Mouse (Mus musculus) bone marrow macrophage, adult 2 months (primary cell): ENCODE results near the gene Nmrk2. TPM values are rescaled to one million over a fixed set of nuclear protein-coding genes. Genes with fewer than 3 reads are reported as not detected.

ENCODE experiments used
- H3K27ac ChIP-seq: 2 replicates; pipeline ENCODE4 v1.5.1; 2012; ENCODE audit warnings: low read depth, low read length; ENCODE audit not compliant: insufficient read depth
- H3K4me1 ChIP-seq: 2 replicates; pipeline ENCODE4 v1.6.1; 2012; ENCODE audit warnings: low read length; ENCODE audit not compliant: control insufficient read depth, insufficient read depth
- H3K4me3 ChIP-seq: 2 replicates; pipeline ENCODE4 v1.5.1; 2012; ENCODE audit warnings: mild to moderate bottlenecking, low read length, moderate library complexity; ENCODE audit not compliant: insufficient read depth
- CTCF ChIP-seq: IDR thresholded peaks from 2 replicates; pipeline ENCODE4 v1.5.1; 2012; ENCODE audit warnings: low read depth, mild to moderate bottlenecking, low read length, moderate library complexity
- POLR2A ChIP-seq: IDR thresholded peaks from 2 replicates; pipeline ENCODE4 v1.6.1; 2012; ENCODE audit warnings: mild to moderate bottlenecking, low read depth, low read length, borderline replicate concordance
- polyA plus RNA-seq: library from polyadenylated mRNA; stranded (reverse); fragments of >200 nt; gene quantifications from 2 replicates; pipeline ENCODE4 v1.2.4, GENCODE M21; 2012; ENCODE audit not compliant: missing spikeins, insufficient read depth, insufficient read length

Gene Nmrk2
- polyA plus RNA-seq, 1 experiment = not detected

DNA sequence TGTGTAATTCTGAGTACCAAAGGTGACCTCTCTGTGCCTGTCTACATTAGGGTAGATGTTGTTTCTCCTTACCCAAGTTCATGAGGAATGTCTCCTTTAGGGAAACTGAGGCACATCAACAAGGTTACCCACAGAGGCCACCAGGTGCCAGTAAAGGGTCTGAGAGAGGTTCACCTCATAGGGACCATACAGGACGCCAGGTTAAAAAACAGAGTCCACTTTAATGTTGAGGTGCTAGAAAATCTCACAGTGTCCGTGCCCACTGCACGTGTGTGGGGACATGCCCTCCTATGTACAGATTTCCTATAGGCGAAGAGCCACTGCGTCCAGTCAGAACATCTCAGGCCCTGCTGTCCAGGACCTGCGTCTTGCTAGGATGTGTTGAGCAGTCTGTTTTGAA lies 2.9 kb downstream of the Nmrk2 start:
- Histone ChIP-seq H3K4me1 (no peaks in the 10 kb centered on the region), H3K27ac (no peak overlapping the region), H3K4me3 (no peak overlapping the region)
- TF ChIP-seq CTCF (no peak), POLR2A (no peak)

DNA sequence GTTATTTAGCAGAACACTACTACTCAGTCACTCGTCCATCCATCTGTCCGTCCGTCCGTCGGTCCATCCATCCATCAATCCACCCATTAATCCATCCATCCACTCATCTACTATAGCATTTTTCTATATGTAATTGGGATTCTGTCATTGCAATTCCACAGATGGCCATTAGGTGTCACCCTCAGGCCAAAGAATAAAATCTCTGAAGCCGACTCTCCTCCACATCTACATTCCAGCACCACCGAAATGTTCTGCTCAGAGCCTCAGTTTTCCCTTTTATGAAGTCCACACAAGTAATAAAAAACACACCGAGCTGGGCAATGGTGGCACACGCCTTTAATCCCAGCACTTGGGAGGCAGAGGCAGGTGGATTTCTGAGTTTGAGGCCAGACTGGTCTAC lies 3.6 kb downstream of the Nmrk2 start:
- TF ChIP-seq POLR2A (no peak), CTCF (no peak)
- Histone ChIP-seq H3K4me3 (no peak overlapping the region), H3K27ac (no peak overlapping the region), H3K4me1 (no peaks in the 10 kb centered on the region; the same call in 1 of the 2 replicates)

DNA sequence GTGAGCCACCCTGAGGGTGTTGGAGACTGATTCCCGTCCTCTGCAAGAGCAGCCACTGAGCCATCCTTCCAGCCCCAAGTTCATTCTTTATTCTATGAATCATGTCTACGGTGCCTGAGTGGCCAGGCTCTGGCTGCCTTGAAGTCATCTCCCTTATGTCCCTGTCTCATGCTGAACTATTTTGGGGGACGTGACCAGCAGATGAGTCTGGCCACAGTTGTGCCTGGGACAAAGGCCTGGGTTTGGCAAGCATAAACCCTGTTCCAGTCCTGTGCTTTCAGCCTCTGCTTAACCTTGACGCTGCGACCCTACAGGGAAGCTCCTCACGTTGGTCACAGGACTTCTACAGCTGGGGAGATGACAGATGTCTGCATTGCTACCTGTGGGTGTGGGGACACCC lies 4.5 kb downstream of the Nmrk2 start:
- Histone ChIP-seq H3K4me1 (no peaks in the 10 kb centered on the region; the same call in 1 of the 2 replicates), H3K27ac (no peak overlapping the region), H3K4me3 (no peak overlapping the region)
- no peak for TF ChIP-seq POLR2A
- TF ChIP-seq CTCF = no peak

DNA sequence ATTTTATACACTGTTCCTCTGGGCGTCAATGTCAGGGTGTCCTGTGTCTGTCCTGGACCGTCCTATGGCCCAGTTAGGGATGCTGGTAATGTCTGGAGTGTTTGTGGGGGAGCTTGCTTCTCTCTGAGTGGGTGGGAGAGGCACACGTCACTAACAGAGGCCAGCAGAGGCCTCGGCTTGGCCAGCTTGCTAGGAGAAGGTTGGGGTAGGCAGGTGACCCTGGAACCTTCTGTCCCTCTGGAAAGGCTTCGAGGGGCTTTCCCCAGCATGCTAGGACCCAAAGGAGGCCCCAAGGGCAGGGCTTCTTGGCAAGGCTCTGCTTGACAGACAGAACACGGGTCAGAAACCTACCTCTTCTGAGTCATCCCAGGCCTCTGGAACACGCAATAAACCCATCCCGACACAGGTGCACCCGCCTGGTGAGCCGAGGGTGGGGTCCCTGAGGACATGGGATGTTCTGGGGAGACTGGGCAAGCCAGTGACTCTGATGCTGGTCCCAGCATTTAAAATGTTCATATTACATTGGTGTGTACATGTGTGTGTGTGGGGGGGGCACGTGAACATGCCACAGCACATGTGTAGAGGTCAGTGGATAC lies 5.3 kb downstream of the Nmrk2 start:
- TF ChIP-seq CTCF = no peak
- TF ChIP-seq POLR2A = no peak
- H3K4me1 ChIP-seq = peaks cover 5% of the 10 kb centered on the region
- H3K4me3 ChIP-seq = no peak overlapping the region
- H3K27ac ChIP-seq = no peak overlapping the region

DNA sequence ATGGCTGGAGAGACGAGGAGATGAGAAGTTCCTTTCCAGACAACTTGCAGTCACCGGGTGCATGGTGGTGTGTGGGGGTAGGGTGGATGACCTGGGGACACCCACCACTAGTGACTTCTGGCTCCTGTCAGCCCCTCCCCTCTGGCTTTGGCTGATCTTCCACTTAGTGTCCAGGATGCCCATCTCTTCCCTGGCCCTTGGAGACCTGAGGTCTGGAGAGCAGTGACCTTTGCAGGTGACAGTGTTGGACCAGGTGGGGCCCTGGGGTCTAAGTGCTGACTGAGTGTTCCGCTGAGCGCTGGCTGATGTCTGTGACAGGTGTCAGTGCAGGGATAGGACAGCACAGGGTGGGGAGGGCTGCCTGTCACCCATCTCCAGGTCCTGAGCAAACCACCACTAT lies 6.6 kb downstream of the Nmrk2 start:
- peaks cover 15% of the 10 kb centered on the region for H3K4me1 ChIP-seq
- no peak overlapping the region for H3K4me3 ChIP-seq
- TF ChIP-seq POLR2A (no peak), CTCF (no peak)
- H3K27ac ChIP-seq = no peak overlapping the region

DNA sequence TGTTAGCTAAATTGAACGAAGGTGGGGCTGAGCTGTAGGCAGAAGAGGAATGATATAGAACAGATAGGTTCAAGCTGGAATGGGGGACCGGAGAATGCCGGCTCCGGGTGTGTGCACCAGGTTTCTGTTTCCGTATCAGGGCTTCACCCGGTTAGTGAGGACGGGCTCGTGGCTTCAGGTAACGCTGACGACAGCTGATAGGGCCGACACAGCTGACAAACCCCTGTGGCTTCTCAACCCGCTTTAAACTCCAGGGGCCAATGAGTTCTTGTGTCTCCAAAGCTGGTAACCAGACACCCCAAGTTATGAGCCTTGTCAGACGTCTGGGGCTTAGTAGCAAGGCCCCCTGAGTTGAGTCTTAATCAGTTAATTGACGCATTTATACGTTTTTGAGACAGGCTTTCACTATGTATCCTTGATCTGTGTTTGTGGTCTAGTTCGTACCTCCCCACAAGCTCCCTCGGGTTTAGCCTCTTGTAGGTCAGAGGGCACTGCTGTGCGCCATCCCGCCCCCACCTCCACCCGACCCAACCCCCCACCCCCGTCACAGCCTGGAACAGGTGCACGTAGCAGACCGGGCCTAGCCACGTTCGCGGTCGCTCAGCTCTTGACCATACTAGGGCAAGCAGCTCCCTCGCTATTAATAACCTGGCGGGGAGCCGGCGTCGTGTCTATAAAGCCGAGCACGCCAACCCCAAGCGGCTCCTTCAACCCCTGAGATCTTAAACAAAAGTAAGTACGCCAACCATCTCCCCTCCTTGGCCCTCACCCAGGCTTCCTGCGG lies 7.7 kb downstream of the Nmrk2 start:
- Histone ChIP-seq H3K4me1 (peaks cover 15% of the 10 kb centered on the region), H3K4me3 (no peak overlapping the region), H3K27ac (no peak overlapping the region)
- no peak for TF ChIP-seq CTCF
- TF ChIP-seq POLR2A = no peak

DNA sequence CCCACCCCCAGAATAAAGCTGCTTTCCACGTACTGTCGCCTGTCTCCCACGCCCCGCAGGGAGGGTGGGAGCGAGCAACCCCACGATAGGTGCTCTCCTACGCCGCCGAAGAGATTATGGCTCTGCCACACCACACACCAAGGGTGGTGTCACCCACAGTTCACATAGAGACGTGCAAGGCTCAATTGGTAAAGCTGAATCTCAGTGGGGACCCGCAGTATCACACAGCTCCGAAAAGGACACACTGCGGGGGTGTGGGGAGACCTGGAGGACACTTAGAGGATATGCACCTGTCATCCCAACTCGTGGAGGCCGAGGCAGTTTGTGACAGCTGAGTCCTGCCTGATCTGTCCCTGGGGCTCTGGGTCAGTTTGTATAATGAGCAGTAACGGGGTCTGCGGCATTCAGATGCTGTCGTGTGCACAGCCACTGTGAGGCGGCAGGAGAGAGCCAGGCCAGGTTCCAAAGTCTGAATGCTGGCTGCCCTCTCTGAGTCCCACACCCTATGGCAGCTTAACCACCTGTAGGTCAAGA lies 8.8 kb downstream of the Nmrk2 start:
- Histone ChIP-seq H3K27ac (no peak overlapping the region), H3K4me3 (peak overlapping the region; percentile 80), H3K4me1 (peaks cover 15% of the 10 kb centered on the region)
- TF ChIP-seq POLR2A (no peak), CTCF (no peak)

DNA sequence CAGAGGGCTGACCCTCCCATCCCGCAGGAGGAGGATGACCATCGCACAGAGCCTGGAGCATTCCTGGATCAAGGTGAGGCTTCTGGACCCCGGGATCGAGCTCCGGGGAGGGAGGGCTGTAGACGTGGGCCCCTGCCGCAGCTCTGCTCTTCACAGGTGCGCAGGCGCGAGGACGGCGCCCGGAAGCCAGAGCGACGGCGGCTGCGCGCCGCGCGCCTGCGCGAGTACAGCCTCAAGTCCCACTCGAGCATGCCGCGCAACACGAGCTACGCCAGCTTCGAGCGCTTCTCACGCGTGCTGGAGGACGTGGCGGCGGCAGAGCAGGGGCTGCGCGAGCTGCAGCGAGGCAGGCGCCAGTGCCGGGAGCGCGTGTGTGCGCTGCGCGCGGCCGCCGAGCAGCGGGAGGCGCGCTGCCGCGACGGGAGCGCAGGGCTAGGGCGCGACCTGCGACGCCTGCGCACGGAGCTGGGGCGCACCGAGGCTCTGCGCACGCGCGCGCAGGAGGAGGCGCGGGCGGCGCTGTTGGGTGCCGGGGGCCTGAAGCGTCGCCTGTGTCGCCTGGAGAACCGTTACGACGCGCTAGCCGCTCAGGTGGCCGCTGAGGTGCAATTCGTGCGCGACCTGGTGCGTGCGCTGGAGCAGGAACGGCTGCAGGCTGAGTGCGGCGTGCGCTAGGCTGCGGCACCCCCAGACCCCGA lies 9.4 kb downstream of the Nmrk2 start:
- TF ChIP-seq POLR2A = no peak
- TF ChIP-seq CTCF = no peak
- peak overlapping the region; percentile 80 for H3K4me3 ChIP-seq
- H3K4me1 ChIP-seq = peaks cover 15% of the 10 kb centered on the region
- H3K27ac ChIP-seq = peak overlapping the region; percentile 80

DNA sequence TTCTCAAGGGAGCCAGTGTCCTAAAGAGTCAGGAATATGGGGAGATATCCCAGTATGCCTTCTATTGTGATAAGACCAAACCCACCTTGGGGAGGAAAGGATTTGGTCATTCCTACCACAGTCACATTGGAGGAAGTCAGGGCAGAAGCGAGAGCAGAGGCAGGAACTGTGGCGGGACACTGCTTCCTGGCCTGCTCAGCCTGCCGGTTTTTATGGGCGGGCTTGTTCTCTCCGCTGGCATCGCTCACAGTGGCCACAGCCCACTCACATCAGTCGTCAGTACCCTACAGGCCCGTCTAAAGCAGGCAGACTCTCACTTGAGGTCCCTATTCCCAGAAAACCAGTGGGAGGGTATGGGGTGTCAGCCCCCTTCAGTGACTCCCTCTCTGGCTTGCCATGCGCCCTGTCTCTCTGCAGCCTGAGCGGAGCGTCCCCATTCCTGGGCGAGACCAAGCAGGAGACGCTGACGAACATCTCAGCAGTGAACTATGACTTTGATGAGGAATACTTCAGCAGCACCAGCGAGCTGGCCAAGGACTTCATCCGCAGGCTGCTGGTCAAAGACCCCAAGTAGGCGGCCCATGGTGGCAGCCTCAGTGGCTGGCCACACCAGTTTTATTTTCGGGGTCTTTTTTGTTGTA lies 10.4 kb downstream of the Nmrk2 start:
- Histone ChIP-seq H3K4me1 (peaks cover 15% of the 10 kb centered on the region), H3K27ac (peak overlapping the region; percentile 59), H3K4me3 (peak overlapping the region; percentile 80; the same call in 1 of the 2 replicates)
- no peak for TF ChIP-seq CTCF
- no peak for TF ChIP-seq POLR2A
